Mouse (Mus musculus): ENCODE results near the gene Rpl6. TPM values are rescaled to one million over a fixed set of nuclear protein-coding genes. Genes with fewer than 3 reads are reported as not detected.

The Rpl6 gene
- polyA plus RNA-seq (2012; rRNA removed; ENCODE audit: low replicate concordance), result 109 and 131 TPM in 2 replicates

DNA sequence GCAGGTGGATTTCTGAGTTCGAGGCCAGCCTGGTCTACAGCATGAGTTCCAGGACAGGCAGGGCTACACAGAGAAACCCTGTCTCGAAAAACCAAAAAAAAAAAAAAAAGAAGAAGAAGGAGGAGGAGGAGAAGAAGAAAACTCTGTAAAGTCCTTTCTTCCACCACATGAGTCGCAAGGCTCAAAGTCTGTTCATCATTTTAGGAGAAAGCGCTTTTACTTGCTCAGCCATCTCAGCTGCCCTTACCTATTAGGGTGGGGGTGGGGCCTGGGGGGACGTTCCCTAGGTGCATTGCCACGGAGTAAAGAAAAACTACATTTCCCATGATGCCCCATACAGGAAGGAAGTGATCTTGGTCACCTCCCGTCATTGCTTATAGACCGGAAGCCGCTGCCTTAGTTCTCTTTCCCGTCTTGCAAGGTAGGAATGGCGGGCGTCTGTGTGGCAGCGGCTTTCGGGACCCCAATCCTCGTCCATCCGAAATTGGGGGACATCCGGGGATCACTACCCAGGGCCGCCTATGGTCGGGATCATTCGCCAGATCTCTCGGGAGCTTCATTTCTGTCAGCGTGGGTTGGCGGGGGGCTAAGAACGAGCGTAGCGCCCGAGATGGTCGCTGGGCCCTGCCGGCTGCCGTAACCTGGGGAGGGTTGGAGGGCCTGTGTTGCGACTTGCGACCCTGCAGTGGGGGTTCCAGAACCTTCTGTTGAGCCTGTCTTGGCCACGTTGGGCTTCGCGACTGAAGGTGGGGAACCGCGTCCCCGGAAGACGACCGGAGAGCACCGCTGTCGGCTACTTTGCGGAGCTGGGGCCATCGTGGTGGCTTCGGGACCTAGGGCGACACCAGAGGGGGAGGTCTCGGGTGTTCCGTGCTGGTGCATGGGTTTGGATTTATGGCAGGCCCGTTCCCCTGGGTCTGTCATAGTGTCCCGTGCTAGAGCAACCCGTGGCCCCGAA is at the start of gene Rpl6:
Gene Rpl6, plus strand, starts transcription at position 350 of the 958 bp plus-strand sequence.

DNA sequence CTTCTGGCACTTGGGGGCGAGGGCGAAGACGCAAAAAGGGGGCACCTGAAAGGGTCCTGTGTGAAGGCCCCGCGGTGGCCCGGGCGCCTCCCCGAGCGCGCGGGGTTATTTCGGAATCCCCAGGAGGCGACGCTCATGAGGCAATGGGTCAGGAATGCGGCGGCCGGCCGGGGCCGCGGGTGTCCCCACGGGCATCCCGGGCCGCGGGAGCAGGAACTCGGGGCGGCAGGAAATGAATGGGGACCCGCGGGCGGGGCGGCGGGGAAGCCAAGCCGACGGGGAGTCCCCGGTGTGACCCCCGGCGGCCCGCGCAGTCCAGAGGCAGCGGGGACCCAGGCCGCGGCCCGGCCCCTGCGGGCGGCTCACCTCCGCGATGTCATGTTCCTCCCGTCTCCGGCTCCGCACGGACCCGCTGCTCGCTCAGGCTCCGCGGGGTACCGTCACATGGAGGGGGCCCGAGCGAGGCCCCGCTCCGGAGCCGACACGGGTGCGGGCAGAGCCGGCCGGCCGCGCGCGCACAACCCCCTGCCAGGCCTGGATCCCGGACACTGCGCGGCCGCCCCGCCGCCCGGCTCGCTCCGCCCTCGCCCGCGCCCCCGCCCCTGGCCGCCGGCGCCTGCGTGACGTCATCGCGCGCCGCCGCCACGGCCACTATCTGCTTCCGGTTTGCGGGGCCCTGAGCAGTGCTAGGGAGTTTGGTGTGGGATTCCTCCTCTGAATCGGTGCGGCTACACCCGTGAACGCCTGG is 13.3 kb upstream of the Rpl6 start, which contains the start of gene Ptpn11:
Gene Ptpn11, minus strand, starts transcription at position 562 of the 748 bp plus-strand sequence.

DNA sequence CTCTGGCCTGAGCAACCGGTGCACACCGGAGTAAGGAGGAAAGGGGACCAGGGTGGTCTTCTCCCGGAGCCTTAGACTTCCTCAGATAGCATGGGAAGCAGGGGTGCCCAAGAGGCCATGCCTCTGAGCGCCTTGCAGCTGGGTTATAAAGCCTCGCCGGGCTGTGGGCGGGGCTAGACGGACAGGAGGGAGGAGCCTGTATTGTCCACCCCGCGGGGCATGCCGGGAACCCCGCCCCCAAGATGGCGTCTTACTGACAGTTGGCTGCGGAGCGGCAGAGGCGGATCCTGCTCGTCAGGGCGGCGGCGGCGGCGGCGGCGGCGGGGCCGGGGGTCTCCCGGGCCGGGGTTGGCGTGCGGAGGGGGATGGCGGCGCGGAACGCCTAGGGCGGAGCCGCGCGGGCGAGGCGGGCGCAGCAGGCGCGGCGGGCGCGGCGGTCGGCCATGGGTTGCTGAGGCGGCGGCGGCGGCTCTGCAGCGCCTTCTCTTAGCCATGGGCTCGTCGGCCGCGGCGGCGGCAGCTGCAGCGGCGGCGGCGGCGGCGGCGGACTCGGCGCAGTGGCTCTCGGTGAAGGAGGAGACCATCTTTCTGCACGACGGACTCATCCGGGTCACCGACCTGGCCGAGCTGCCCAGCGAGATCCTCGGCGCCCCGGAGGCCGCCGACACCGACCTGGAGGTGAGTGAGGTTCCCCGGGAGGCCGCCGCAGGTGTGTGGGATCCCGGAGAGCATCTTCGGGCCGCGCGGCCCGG is 15.9 kb downstream of the Rpl6 start, which contains the start of gene Hectd4:
Gene Hectd4, plus strand, starts transcription at position 240 of the 752 bp plus-strand sequence.

Other genes starting within 250 kb of the Rpl6 start
- gene Rph3a, start 194.4 kb upstream of the Rpl6 start, polyA plus RNA-seq (2012; rRNA removed; ENCODE audit: low replicate concordance), result 0.15 and 0.37 TPM in 2 replicates
- gene Ptpn11, start 13.1 kb upstream of the Rpl6 start, polyA plus RNA-seq (2012; rRNA removed; ENCODE audit: low replicate concordance), result 9.5 and 10.6 TPM in 2 replicates
- gene Hectd4, start 15.7 kb downstream of the Rpl6 start, polyA plus RNA-seq (2012; rRNA removed; ENCODE audit: low replicate concordance), result 14.4 and 14.7 TPM in 2 replicates
- 48.9 and 81.0 TPM in 2 replicates for gene Trafd1, start 181.2 kb downstream of the Rpl6 start, polyA plus RNA-seq (2012; rRNA removed; ENCODE audit: low replicate concordance)
- 1.9 and 3.2 TPM in 2 replicates for gene Naa25, start 193.5 kb downstream of the Rpl6 start, polyA plus RNA-seq (2012; rRNA removed; ENCODE audit: low replicate concordance)
- gene Tmem116, start 247.4 kb downstream of the Rpl6 start, polyA plus RNA-seq (2012; rRNA removed; ENCODE audit: low replicate concordance), result 2.0 and 10.1 TPM in 2 replicates
- gene Erp29, start 248.0 kb downstream of the Rpl6 start, polyA plus RNA-seq (2012; rRNA removed; ENCODE audit: low replicate concordance), result 32.4 and 41.9 TPM in 2 replicates

All from duodenum, adult 2 months (tissue).